Mouse (Mus musculus) kidney, adult 2 months (tissue): ENCODE data around the gene Gm49425. TPM values are rescaled to one million over a fixed set of nuclear protein-coding genes. Genes with fewer than 3 reads are reported as not detected.
A peak's percentile ranks its signal among the peaks of the same experiment; 100 is the strongest.

Experiments used
- DNase-seq: peaks from one replicate; pipeline ENCODE4 v3.0.0; 2021
- H3K27ac ChIP-seq: fragments of 200-500 bp; 2 replicates; pipeline ENCODE4 v1.5.1; 2012; ENCODE audit warnings: low read depth, low read length, control low read depth, inconsistent platforms; ENCODE audit not compliant: insufficient read depth
- H3K27me3 ChIP-seq: fragments of 200-500 bp; replicated peaks from 2 replicates; pipeline ENCODE4 v1.6.1; 2012; ENCODE audit warnings: mild to moderate bottlenecking, moderate library complexity, low read length, inconsistent platforms; ENCODE audit not compliant: control insufficient read depth, insufficient read depth
- H3K36me3 ChIP-seq: fragments of 200-500 bp; 2 replicates; pipeline ENCODE4 v1.6.1; 2012; ENCODE audit warnings: mild to moderate bottlenecking, moderate library complexity, low read length, inconsistent platforms; ENCODE audit not compliant: control insufficient read depth, insufficient read depth
- H3K4me1 ChIP-seq: fragments of 200-500 bp; 2 replicates; pipeline ENCODE4 v1.6.1; 2011; ENCODE audit warnings: low read length; ENCODE audit not compliant: control insufficient read depth, insufficient read depth
- H3K4me3 ChIP-seq: fragments of 200-500 bp; 2 replicates; pipeline ENCODE4 v1.5.1; 2011; ENCODE audit warnings: mild to moderate bottlenecking, low read depth, low read length, control low read depth; ENCODE audit not compliant: insufficient read depth
- CTCF ChIP-seq: fragments of 200-500 bp; conservative IDR thresholded peaks from 2 replicates; pipeline ENCODE4 v1.5.1; 2011; ENCODE audit warnings: low read depth, mild to moderate bottlenecking, control low read depth, low read length, moderate library complexity, mixed read lengths; ENCODE audit not compliant: insufficient read depth, insufficient read length
- POLR2A ChIP-seq: fragments of 200-500 bp; IDR thresholded peaks from one replicate; pipeline ENCODE4 v1.6.1; 2011; ENCODE audit warnings: low read depth, low read length, control low read depth
- WGBS: fragments of 180-500 bp; shearing (Covaris S2); methylation state at CpG from one replicate; pipeline ENCODE4 v1.1.7; 2018; 5-methylcytosine and 5-hydroxymethylcytosine counted together
- polyA plus RNA-seq: library from polyadenylated mRNA; depleted of rRNA; stranded (reverse); fragments of >200 nt; gene quantifications from 2 replicates; pipeline ENCODE4 v1.2.3, GENCODE M21; 2012

Gene Gm49425
- polyA plus RNA-seq, 1 experiment: not detected

- 24% methylated on average over 14 of the region's 14 CpGs for WGBS
- Histone ChIP-seq H3K4me1 (peaks cover 9% of the 10 kb centered on the region; the same call in 1 of the 2 replicates), H3K27me3 (no peaks in the 10 kb centered on the region), H3K4me3 (no peak overlapping the region), H3K27ac (no peak overlapping the region), H3K36me3 (no peaks in the 10 kb centered on the region)
- no peak for TF ChIP-seq CTCF
- TF ChIP-seq POLR2A: no peak
- peak; percentile 56 for DNase-seq
Observed at GRCm38 (mm10) chr15:101506896-101507758, 9.9 kb downstream of the Gm49425 start.

DNA sequence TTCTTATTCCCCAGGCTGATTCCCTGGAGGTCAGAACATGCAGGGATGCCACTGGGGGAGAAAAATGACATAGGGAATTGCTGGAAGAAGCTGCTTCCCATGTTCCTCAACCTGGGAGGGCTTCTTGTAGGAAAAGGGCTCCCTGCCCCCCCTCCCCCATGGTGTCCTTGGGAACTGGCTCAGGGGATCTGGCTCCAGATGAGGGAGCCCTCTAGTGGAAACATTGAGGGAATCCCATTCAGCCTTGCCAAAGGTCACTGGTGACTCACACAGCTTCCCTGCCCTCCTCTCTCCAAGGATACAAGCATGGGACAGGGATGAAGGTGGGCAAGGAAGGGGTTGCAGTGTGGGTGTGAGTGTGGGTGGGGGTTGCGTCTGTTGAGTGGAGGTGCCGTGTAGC is 19.9 kb downstream of the Gm49425 start:
- no peak overlapping the region for H3K4me3 ChIP-seq
- WGBS: 75% methylated on average over 2 of the region's 2 CpGs
- DNase-seq: peak; percentile 62
- no peaks in the 10 kb centered on the region for H3K27me3 ChIP-seq
- no peak overlapping the region for H3K27ac ChIP-seq
- no peaks in the 10 kb centered on the region for H3K4me1 ChIP-seq
- H3K36me3 ChIP-seq: no peaks in the 10 kb centered on the region
- TF ChIP-seq POLR2A: no peak
- TF ChIP-seq CTCF: peak; percentile 65

DNA sequence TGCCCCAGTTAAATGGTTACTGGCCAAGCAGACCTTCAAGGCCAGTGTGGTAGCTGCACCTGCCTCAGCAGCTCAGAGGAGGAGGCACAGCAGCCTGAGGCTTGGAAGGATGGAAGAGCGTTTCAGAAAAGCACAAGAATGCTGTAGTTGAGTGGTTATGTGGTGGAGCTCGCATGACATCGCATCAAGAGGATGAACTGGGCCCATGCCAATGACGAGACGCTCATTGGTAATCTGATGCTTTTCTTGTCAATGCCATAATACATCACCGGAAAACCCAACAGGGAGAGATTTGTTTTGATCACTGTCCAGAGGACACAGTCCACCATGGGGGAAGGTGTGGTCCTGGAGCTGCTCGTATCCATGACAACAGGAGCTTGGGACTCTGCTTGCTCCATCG is 21.8 kb downstream of the Gm49425 start:
- Histone ChIP-seq H3K4me3 (no peak overlapping the region), H3K4me1 (no peaks in the 10 kb centered on the region), H3K27me3 (no peaks in the 10 kb centered on the region), H3K36me3 (no peaks in the 10 kb centered on the region), H3K27ac (no peak overlapping the region)
- 82% methylated on average over 8 of the region's 8 CpGs for WGBS
- TF ChIP-seq POLR2A (no peak), CTCF (no peak)
- no peak for DNase-seq

- no peak for DNase-seq
- Histone ChIP-seq H3K4me3 (no peak overlapping the region), H3K36me3 (no peaks in the 10 kb centered on the region), H3K4me1 (no peaks in the 10 kb centered on the region), H3K27me3 (no peaks in the 10 kb centered on the region), H3K27ac (no peak overlapping the region)
- TF ChIP-seq POLR2A (no peak), CTCF (no peak)
- 68% methylated on average over 1 of the region's 1 CpGs for WGBS
Observed at GRCm38 (mm10) chr15:101494203-101494602, 22.9 kb downstream of the Gm49425 start.

GRCm38 (mm10) chr15:101493713-101494112 is 23.3 kb downstream of the Gm49425 start:
- no peak for DNase-seq
- Histone ChIP-seq H3K27me3 (no peaks in the 10 kb centered on the region), H3K4me3 (no peak overlapping the region), H3K4me1 (no peaks in the 10 kb centered on the region), H3K27ac (no peak overlapping the region), H3K36me3 (no peaks in the 10 kb centered on the region)
- WGBS: 97% methylated on average over 6 of the region's 6 CpGs
- TF ChIP-seq CTCF: no peak
- no peak for TF ChIP-seq POLR2A

GRCm38 (mm10) chr15:101492718-101493117 is 24.3 kb downstream of the Gm49425 start:
- H3K36me3 ChIP-seq: no peaks in the 10 kb centered on the region
- 39% methylated on average over 8 of the region's 8 CpGs for WGBS
- DNase-seq: no peak
- TF ChIP-seq POLR2A (no peak), CTCF (no peak)
- no peaks in the 10 kb centered on the region for H3K4me1 ChIP-seq
- H3K4me3 ChIP-seq: no peak overlapping the region
- H3K27ac ChIP-seq: no peak overlapping the region
- no peaks in the 10 kb centered on the region for H3K27me3 ChIP-seq

DNA sequence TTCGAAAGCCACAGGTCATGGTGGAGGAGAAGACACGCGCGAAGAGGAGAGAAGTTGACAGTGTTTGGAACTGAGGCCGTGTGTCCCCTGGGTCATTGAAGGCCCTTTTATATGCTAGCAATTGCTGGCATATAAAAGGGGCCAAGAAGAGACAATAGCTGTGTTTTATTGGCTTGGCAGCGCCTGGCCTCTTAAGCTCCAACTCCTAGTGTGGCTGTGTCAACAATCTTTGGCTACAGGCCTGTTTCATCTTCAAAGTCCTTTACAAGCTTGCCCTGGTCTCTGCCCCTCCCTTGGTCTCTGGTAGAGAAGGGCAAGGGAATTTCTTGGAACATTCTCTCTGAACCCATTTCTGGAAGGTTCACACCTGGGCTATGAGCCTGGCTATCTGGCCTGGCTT is 25.6 kb downstream of the Gm49425 start, which contains the start of gene Krt83:
TSS of gene Krt83 (minus strand) at position 82 of the 400 bp plus-strand sequence.
- Histone ChIP-seq H3K4me3 (no peak within 1 kb of the TSS), H3K4me1 (no peaks in the 10 kb centered on the region), H3K36me3 (no peaks in the 10 kb centered on the region), H3K27ac (no peak within 1 kb of the TSS), H3K27me3 (no peaks in the 10 kb centered on the region)
- 75% methylated on average over 6 of the region's 6 CpGs for WGBS
- DNase-seq: no peak
- TF ChIP-seq POLR2A (no peak), CTCF (no peak)
